8 mouse cellular contexts compared by ENCODE assay signal in the genomic region with DNA sequence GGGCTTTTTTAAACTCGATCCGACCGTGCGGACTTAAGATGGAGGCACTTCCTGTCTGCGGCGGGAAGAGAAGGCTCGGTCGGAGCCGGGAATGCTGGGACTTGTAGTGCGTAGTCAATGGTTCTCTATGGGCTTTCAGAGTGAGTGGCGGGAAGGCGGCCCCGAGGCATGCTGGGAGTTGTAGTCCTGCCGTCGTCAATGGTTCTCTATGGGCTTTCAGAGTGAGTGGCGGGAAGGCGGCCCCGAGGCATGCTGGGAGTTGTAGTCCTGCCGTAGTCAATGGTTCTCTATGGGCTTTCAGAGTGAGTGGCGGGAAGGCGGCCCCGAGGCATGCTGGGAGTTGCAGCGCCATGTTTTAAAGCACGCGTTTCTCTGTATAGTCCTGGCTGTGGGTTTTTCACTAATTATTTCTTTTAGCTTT. TPM values are rescaled to one million over a fixed set of nuclear protein-coding genes. Genes with fewer than 3 reads are reported as not detected.
A peak's percentile ranks its signal among the peaks of the same experiment; 100 is the strongest.
DNase-seq lines count a peak whose midpoint lies in the region; TF ChIP-seq lines count a peak whose summit lies in the region.
"Not testable (repeated sequence)": the region's sequence is repeated elsewhere in the genome, so short reads cannot be mapped to it uniquely, and the experiment has no call there.

No protein-coding gene starts in this region.

- H3K27ac ChIP-seq in left cerebral cortex, adult 2 months; macrophage: not testable (repeated sequence)

- TF ChIP-seq CTCF in left cerebral cortex, adult 2 months (IDR thresholded peaks at IDR 0.05) = not testable (repeated sequence)

- peak; percentile 100 for DNase-seq in adipocyte (ENCODE audit: low spot score)
- peak; percentile 98 for DNase-seq in embryo, embryonic 10 days (ENCODE audit: low spot score)
- peak; percentile 100 for DNase-seq in gastrocnemius, adult 8-10 months (ENCODE audit: low spot score in 2 of 2)
- peak; percentile 100 for DNase-seq in hindlimb bud, embryonic 11.5 days (ENCODE audit: extremely low spot score, low read depth, low spot score)
- peak; percentile 100 for DNase-seq in left cerebral cortex, adult 2 months (ENCODE audit: extremely low spot score in 1 of 2, low spot score in 2 of 2)
- DNase-seq in right cerebral cortex, adult 18-20 months = peak; percentile 100
- peak; percentile 100 for DNase-seq in urinary bladder, adult 2 months (ENCODE audit: low spot score)

- H3K4me3 ChIP-seq in left cerebral cortex, adult 2 months = peak overlapping the region; percentile 56
- H3K4me3 ChIP-seq in macrophage (ENCODE audit: inconsistent target) = peak overlapping the region; percentile 6

- peaks cover 13% of the 10 kb centered on the region; the same call in 1 of the 2 replicates for H3K79me2 ChIP-seq in macrophage (ENCODE audit: inconsistent target)

- peaks cover 15% of the 10 kb centered on the region; the same call in 1 of the 2 replicates for H3K36me3 ChIP-seq in macrophage (ENCODE audit: inconsistent target)

- 66% methylated on average over 25 of the region's 25 CpGs for WGBS in macrophage (ENCODE audit: missing documents)

- intact Hi-C loops in left cerebral cortex, adult 2 months (cut with DNase I) = not testable (repeated sequence)

RNA-seq across cellular contexts. Expression of a gene that starts 0.4 kb away (rescaled TPM):
- total RNA-seq in gastrocnemius, adult 8-10 months (2022) = 10 to 100 TPM; 16.4 to 40.2 (median 21.6) TPM
- total RNA-seq in left cerebral cortex, adult 2 months (2021) = 100 to 1,000 TPM; 190 to 207 TPM
- total RNA-seq in macrophage (2018; cell fraction: chromatin; rRNA removed) = 1,000 to 10,000 TPM in 16 of 26 experiments, 100 to 1,000 TPM in 10; 644 to 7,809 (median 1,101) TPM
- total RNA-seq in macrophage (2018; cell fraction: cytosol; rRNA removed) = 100 to 1,000 TPM in 1 of 26 experiments, 10 to 100 TPM in 25; 11.8 to 160 (median 27.3) TPM
- 1,000 to 10,000 TPM in 5 of 26 experiments, 100 to 1,000 TPM in 20, 10 to 100 TPM in 1; 96.6 to 1,945 (median 481) TPM for total RNA-seq in macrophage (2018; cell fraction: nucleus; rRNA removed)
- polyA plus RNA-seq in macrophage (2018) = 45.5 to 114 TPM (median 105 TPM) in 3 replicates
- 220 and 239 TPM in 2 replicates for polyA plus RNA-seq in urinary bladder, adult 2 months (2012; rRNA removed)

Comparison
In these comparisons a context has a peak if more than half of its experiments do, and no peak if none do; other contexts are left out.
1. RNA of a gene that starts 0.4 kb away (total RNA-seq): 190 to 207 TPM in left cerebral cortex, adult 2 months; 16.4 to 40.2 TPM in gastrocnemius, adult 8-10 months; every median in the first group is over 4 times any median in the second.
2. Peak in every context shown above with its lines, with median percentiles within 50 percentile points of each other: DNase-seq.